Mouse (Mus musculus) kidney, adult 18-20 months (tissue): ENCODE data around the gene Has3.

ENCODE experiments used
- DNase-seq: peaks from one replicate; pipeline ENCODE4 v3.0.0; 2021

Has3 gene

GRCm38 (mm10) chr8:106870051-106870450 is at the start of gene Has3:
Gene Has3 (plus strand): TSS chr8:106870242.
- peak; percentile 29 for DNase-seq

- DNase-seq = no peak
Observed at GRCm38 (mm10) chr8:106820553-106821515, 49.2 kb upstream of the Has3 start.

- DNase-seq = no peak
Observed at GRCm38 (mm10) chr8:106828921-106829320, 41.1 kb upstream of the Has3 start.

- DNase-seq = no peak
Observed at GRCm38 (mm10) chr8:106829526-106830045, 40.5 kb upstream of the Has3 start.

- DNase-seq = peak; percentile 22
Observed at GRCm38 (mm10) chr8:106834899-106835298, 35.1 kb upstream of the Has3 start.

GRCm38 (mm10) chr8:106836525-106836924 is 33.5 kb upstream of the Has3 start:
- no peak for DNase-seq

GRCm38 (mm10) chr8:106838803-106839202 is 31.2 kb upstream of the Has3 start:
- no peak for DNase-seq

- no peak for DNase-seq
Observed at GRCm38 (mm10) chr8:106839209-106840001, 30.6 kb upstream of the Has3 start.

GRCm38 (mm10) chr8:106850034-106850433 is 20.0 kb upstream of the Has3 start:
- no peak for DNase-seq

- DNase-seq = peak; percentile 17
Observed at GRCm38 (mm10) chr8:106854534-106855241, 15.4 kb upstream of the Has3 start.

GRCm38 (mm10) chr8:106855242-106855562 is 14.8 kb upstream of the Has3 start:
- no peak for DNase-seq

- no peak for DNase-seq
Observed at GRCm38 (mm10) chr8:106862845-106863244, 7.2 kb upstream of the Has3 start.

- no peak for DNase-seq
Observed at GRCm38 (mm10) chr8:106865354-106865753, 4.7 kb upstream of the Has3 start.

GRCm38 (mm10) chr8:106870537-106871327 is 690 bp downstream of the Has3 start:
- peak; percentile 70 for DNase-seq

- no peak for DNase-seq
Observed at GRCm38 (mm10) chr8:106871328-106871926, 1.4 kb downstream of the Has3 start.

GRCm38 (mm10) chr8:106871931-106872371 is 1.9 kb downstream of the Has3 start:
- peak; percentile 69 for DNase-seq

GRCm38 (mm10) chr8:106872454-106873034 is 2.5 kb downstream of the Has3 start:
- DNase-seq = peak; percentile 30

- DNase-seq = no peak
Observed at GRCm38 (mm10) chr8:106880121-106880707, 10.2 kb downstream of the Has3 start.

- peak; percentile 41 for DNase-seq
Observed at GRCm38 (mm10) chr8:106884094-106884493, 14.1 kb downstream of the Has3 start.

- DNase-seq = peak; percentile 59
Observed at GRCm38 (mm10) chr8:106884826-106885400, 14.9 kb downstream of the Has3 start.
